Mouse (Mus musculus): Measurements from ENCODE around the gene Atp1a1. TPM values are rescaled to one million over a fixed set of nuclear protein-coding genes. Genes with fewer than 3 reads are reported as not detected.

The Atp1a1 gene
- polyA plus RNA-seq, 1 experiment from 2014 or later = 50.9 TPM

GRCm38 (mm10) chr3:101561948-101562347 lies 42.5 kb downstream of the Atp1a1 start:
- ATAC-seq (ENCODE audit: low FRiP score, low read depth) = no peak
- peaks cover 32% of the 10 kb centered on the region for H3K4me1 ChIP-seq
- H3K9ac ChIP-seq (replicated peaks) = no peak overlapping the region
- H3K4me2 ChIP-seq (replicated peaks) = no peak overlapping the region
- WGBS = 77% methylated on average over 5 of the region's 5 CpGs
- H3K27ac ChIP-seq (replicated peaks) = no peak overlapping the region
- H3K9me3 ChIP-seq = no peaks in the 10 kb centered on the region
- no peak overlapping the region for H3K4me3 ChIP-seq
- H3K36me3 ChIP-seq = no peaks in the 10 kb centered on the region
- H3K27me3 ChIP-seq = peaks cover 36% of the 10 kb centered on the region

- H3K4me3 ChIP-seq = no peak overlapping the region
- H3K27ac ChIP-seq (replicated peaks) = peak overlapping the region; percentile 73
- 0 out of 2 replicates have a peak overlapping the region, but pooled peaks have one; percentile 11 for H3K4me2 ChIP-seq (replicated peaks)
- 30% methylated on average over 9 of the region's 9 CpGs for WGBS
- 0 out of 2 replicates have a peak overlapping the region, but pooled peaks have one; percentile 34 for H3K9ac ChIP-seq (replicated peaks)
- no peaks in the 10 kb centered on the region for H3K36me3 ChIP-seq
- H3K4me1 ChIP-seq = peaks cover 32% of the 10 kb centered on the region
- peak; percentile 79 for ATAC-seq (ENCODE audit: low FRiP score, low read depth)
- H3K9me3 ChIP-seq = no peaks in the 10 kb centered on the region
- peaks cover 40% of the 10 kb centered on the region for H3K27me3 ChIP-seq
These were observed 43.5 kb downstream of the Atp1a1 start for GRCm38 (mm10) chr3:101560841-101561522.

DNA sequence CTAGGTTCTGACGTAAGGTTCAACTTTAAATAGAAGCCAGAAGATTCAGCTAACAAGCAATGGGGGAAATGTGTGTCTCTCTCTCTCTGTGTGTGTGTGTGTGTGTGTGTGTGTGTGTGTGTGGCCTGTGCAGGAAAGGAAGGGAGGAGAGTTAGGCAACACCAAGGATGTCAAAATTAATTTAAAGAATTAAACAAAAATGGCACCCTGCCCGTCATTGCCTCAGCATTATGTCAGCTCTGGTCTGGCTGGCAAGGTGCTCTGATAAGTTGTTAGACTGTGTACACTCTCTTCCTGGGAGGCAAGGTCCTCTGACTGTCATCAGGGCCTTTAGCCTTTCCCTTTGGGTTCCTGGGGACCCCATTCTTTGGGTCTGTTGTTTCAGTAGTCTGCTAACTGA lies 47.8 kb downstream of the Atp1a1 start:
- H3K27me3 ChIP-seq = peaks cover 37% of the 10 kb centered on the region
- H3K4me3 ChIP-seq = no peak overlapping the region
- ATAC-seq (ENCODE audit: low FRiP score, low read depth) = no peak
- no peaks in the 10 kb centered on the region for H3K9me3 ChIP-seq
- WGBS = 85% methylated on average over 2 of the region's 2 CpGs
- H3K4me2 ChIP-seq (replicated peaks) = no peak overlapping the region
- no peaks in the 10 kb centered on the region for H3K36me3 ChIP-seq
- no peak overlapping the region for H3K9ac ChIP-seq (replicated peaks)
- H3K27ac ChIP-seq (replicated peaks) = no peak overlapping the region
- peaks cover 16% of the 10 kb centered on the region for H3K4me1 ChIP-seq

GRCm38 (mm10) chr3:101552621-101553620 lies 51.6 kb downstream of the Atp1a1 start:
- 89% methylated on average over 6 of the region's 7 CpGs for WGBS

DNA sequence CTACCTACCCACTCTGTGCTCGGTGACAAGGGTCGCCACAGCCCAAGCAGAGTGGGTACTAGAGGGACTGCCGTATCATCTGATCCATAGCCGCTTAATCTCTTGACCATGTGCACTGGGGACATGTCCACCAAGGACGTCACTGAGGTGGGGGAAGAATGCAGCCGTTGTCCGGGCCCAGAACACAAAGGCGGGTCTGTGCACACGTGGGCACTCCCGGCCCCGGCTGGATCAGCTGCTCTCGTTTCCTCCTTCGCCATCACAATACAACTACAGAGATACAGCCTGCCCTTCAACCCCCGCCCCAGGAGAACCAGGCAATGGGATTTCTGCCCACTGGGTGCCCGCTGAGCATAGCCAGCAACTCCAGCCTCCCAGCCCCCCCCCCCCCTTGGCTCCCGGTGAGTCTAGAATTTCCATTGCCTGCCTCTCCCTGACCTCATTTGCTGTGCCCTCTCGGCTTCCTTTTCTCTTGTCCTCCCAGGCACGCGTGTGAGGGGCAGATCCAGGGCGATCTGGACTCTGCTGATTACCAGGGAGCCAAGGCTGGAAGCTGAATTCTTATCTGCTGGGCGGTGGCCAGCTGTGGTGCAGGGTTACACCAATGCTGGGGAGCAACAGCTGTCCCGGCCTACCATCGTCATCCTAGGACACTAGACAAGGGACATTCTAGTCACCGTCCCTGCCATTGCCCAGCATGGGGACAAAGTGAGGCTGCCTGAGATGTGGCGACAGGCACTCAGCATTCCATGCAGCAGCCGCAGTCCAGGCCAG lies 52.8 kb downstream of the Atp1a1 start:
- H3K9me3 ChIP-seq = no peaks in the 10 kb centered on the region
- ATAC-seq (ENCODE audit: low FRiP score, low read depth) = peak; percentile 50; the same call in 1 of the 2 replicates
- no peak overlapping the region for H3K9ac ChIP-seq (replicated peaks)
- H3K4me1 ChIP-seq = no peaks in the 10 kb centered on the region
- no peak overlapping the region for H3K27ac ChIP-seq (replicated peaks)
- no peak overlapping the region for H3K4me3 ChIP-seq
- no peak overlapping the region for H3K4me2 ChIP-seq (replicated peaks)
- 66% methylated on average over 24 of the region's 26 CpGs for WGBS
- no peaks in the 10 kb centered on the region for H3K36me3 ChIP-seq
- H3K27me3 ChIP-seq = peaks cover 21% of the 10 kb centered on the region

More at GRCm38 (mm10) chr3:101552621-101553620, 51.6 kb downstream of the Atp1a1 start:
- Histone ChIP-seq H3K4me2 (replicated peaks) (no peak overlapping the region), H3K4me3 (no peak overlapping the region), H3K9ac (replicated peaks) (no peak overlapping the region), H3K27ac (replicated peaks) (no peak overlapping the region), H3K36me3 (no peaks in the 10 kb centered on the region), H3K27me3 (peaks cover 32% of the 10 kb centered on the region), H3K4me1 (no peaks in the 10 kb centered on the region), H3K9me3 (no peaks in the 10 kb centered on the region)
- no peak for ATAC-seq (ENCODE audit: low FRiP score, low read depth)

GRCm38 (mm10) chr3:101549749-101550148 lies 54.7 kb downstream of the Atp1a1 start:
- H3K9me3 ChIP-seq = no peaks in the 10 kb centered on the region
- no peak overlapping the region for H3K4me3 ChIP-seq
- H3K4me2 ChIP-seq (replicated peaks) = no peak overlapping the region
- WGBS = 85% methylated on average over 5 of the region's 5 CpGs
- H3K27ac ChIP-seq (replicated peaks) = no peak overlapping the region
- H3K36me3 ChIP-seq = no peaks in the 10 kb centered on the region
- H3K9ac ChIP-seq (replicated peaks) = no peak overlapping the region
- no peak for ATAC-seq (ENCODE audit: low FRiP score, low read depth)
- H3K27me3 ChIP-seq = peaks cover 15% of the 10 kb centered on the region
- no peaks in the 10 kb centered on the region for H3K4me1 ChIP-seq

DNA sequence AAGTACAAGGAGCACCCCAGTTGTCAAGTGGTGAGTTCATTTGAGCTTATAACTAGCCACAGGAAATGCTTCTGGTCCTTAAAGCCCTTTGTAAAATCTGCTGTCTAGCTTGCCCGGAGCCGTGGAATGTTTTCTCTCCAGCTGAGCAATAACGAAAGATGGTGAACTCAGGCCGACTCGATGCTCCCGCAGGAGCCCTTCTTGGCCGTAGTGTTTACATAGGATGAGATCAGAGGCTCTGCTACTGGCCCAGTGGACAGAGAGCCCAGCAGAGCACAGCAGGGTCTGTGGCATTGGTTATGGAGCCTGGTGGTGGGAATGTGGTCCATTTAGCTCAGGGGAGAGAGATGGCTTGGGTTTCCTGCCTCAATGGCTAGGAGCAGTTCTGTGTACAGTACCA lies 60.4 kb downstream of the Atp1a1 start:
- ATAC-seq (ENCODE audit: low FRiP score, low read depth) = no peak
- Histone ChIP-seq H3K4me1 (peaks cover 6% of the 10 kb centered on the region; the same call in 1 of the 2 replicates), H3K27me3 (no peaks in the 10 kb centered on the region; the same call in 1 of the 2 replicates), H3K36me3 (no peaks in the 10 kb centered on the region), H3K4me3 (no peak overlapping the region), H3K9ac (replicated peaks) (no peak overlapping the region), H3K9me3 (no peaks in the 10 kb centered on the region), H3K27ac (replicated peaks) (peak overlapping the region; percentile 52; the same call in 1 of the 2 replicates), H3K4me2 (replicated peaks) (no peak overlapping the region)
- 57% methylated on average over 7 of the region's 7 CpGs for WGBS

DNA sequence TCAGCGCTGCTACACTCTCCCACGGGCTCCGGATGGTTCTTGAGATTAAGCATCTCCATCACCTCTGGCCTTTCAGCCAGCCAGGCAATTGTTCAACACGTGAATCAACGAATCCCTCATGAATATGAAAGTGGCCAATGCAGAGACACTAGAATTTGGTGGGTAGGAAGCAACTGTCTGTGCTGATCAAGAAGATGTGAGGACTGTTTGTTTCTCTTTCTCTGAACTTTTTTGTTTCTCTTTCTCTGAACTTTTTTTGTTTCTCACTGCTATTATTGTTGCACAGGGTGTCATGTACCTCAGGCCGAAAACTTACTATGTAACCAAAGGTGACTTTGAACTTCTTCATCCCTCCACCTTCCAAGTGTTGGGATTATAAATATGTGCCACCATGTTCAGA lies 62.9 kb downstream of the Atp1a1 start:
- H3K36me3 ChIP-seq = no peaks in the 10 kb centered on the region
- no peak overlapping the region for H3K27ac ChIP-seq (replicated peaks)
- no peak overlapping the region for H3K4me3 ChIP-seq
- H3K9ac ChIP-seq (replicated peaks) = no peak overlapping the region
- no peaks in the 10 kb centered on the region for H3K9me3 ChIP-seq
- 43% methylated on average over 6 of the region's 6 CpGs for WGBS
- H3K4me1 ChIP-seq = peaks cover 6% of the 10 kb centered on the region; the same call in 1 of the 2 replicates
- H3K27me3 ChIP-seq = no peaks in the 10 kb centered on the region
- no peak for ATAC-seq (ENCODE audit: low FRiP score, low read depth)
- H3K4me2 ChIP-seq (replicated peaks) = no peak overlapping the region

DNA sequence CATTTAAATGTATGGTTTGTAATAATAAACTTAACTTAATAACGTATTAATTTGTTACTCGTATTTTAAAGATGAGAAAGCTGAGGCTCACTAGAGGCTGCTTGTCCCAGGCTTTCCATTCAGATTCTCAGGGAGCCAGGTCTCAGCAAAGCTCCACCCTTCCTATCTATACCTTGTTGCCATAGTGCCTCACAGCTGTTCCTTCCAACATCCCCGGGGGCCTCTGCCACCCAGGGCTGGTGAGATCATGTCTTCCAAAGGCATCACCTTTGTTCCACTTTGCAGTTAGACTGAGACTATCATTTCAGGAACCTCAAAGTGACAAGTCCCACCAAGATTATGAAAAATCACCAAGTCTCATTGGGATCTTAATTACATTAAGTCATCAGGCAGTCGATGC lies 63.9 kb downstream of the Atp1a1 start:
- 79% methylated on average over 4 of the region's 4 CpGs for WGBS
- Histone ChIP-seq H3K9ac (replicated peaks) (no peak overlapping the region), H3K9me3 (no peaks in the 10 kb centered on the region), H3K4me2 (replicated peaks) (no peak overlapping the region), H3K27ac (replicated peaks) (no peak overlapping the region), H3K4me3 (no peak overlapping the region), H3K27me3 (no peaks in the 10 kb centered on the region), H3K4me1 (peaks cover 6% of the 10 kb centered on the region; the same call in 1 of the 2 replicates), H3K36me3 (no peaks in the 10 kb centered on the region)
- ATAC-seq (ENCODE audit: low FRiP score, low read depth) = no peak

DNA sequence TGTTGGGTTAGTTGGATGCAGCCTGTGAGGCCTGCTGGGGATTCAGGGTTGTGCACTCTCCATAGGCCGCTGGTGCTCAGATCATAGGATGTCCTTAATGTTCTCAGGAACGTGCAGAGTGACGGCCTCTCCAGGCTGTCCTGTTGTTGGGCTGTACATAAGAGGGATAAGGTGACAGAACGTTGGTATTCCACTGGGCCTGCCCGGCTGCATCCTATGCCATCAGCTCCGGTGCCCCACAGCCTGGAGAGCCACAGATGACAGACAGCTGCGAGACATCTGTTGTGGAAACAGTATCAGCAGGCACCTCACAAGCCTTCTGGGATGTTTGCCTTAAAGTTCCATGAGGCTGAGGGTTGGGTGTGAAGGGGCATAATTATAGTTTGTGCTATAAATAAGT lies 68.2 kb downstream of the Atp1a1 start:
- WGBS = 88% methylated on average over 7 of the region's 7 CpGs
- no peak overlapping the region for H3K4me2 ChIP-seq (replicated peaks)
- no peak overlapping the region for H3K4me3 ChIP-seq
- no peaks in the 10 kb centered on the region for H3K27me3 ChIP-seq
- H3K9ac ChIP-seq (replicated peaks) = no peak overlapping the region
- H3K36me3 ChIP-seq = no peaks in the 10 kb centered on the region
- ATAC-seq (ENCODE audit: low FRiP score, low read depth) = no peak
- H3K27ac ChIP-seq (replicated peaks) = no peak overlapping the region
- no peaks in the 10 kb centered on the region for H3K9me3 ChIP-seq
- H3K4me1 ChIP-seq = peaks cover 9% of the 10 kb centered on the region

DNA sequence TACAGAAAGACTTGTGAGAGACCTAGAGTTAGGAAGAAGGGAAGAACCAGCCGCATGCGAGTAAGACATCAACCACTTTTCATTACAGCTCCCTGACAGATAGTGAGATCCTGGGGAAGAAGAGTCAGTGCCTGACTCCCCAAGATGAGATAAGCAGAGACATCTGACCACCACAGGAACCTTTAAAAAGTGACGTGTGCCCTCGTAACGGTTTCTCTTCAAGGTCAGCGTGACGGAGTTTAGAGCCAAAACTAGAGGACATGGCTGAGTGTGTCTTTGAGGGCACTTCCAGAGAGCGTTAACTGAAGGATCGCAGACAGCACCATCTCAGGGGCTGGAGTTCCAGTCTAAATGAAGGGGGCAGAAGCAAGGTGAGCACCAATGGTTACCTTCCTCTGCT lies 70.2 kb downstream of the Atp1a1 start:
- no peaks in the 10 kb centered on the region for H3K36me3 ChIP-seq
- WGBS = 94% methylated on average over 9 of the region's 9 CpGs
- H3K9ac ChIP-seq (replicated peaks) = no peak overlapping the region
- no peak for ATAC-seq (ENCODE audit: low FRiP score, low read depth)
- no peaks in the 10 kb centered on the region for H3K27me3 ChIP-seq
- no peak overlapping the region for H3K4me2 ChIP-seq (replicated peaks)
- H3K9me3 ChIP-seq = no peaks in the 10 kb centered on the region
- peaks cover 11% of the 10 kb centered on the region for H3K4me1 ChIP-seq
- H3K27ac ChIP-seq (replicated peaks) = no peak overlapping the region
- H3K4me3 ChIP-seq = no peak overlapping the region

Data from midbrain, embryonic 12.5 days (tissue).